Mouse (Mus musculus) CH12.LX (cell line): ENCODE results near the gene Tnfrsf9. TPM values are rescaled to one million over a fixed set of nuclear protein-coding genes. Genes with fewer than 3 reads are reported as not detected.

ENCODE experiments used
- DNase-seq: peaks from one replicate; pipeline ENCODE4 v3.0.0-alpha.2; 2013; ENCODE audit errors: extremely low read depth
- H3K27ac ChIP-seq: 2 replicates; pipeline ENCODE4 v1.5.1; 2012; ENCODE audit warnings: low read depth, mild to moderate bottlenecking, control low read depth, moderate library complexity; ENCODE audit not compliant: insufficient read depth
- H3K27me3 ChIP-seq: replicated peaks from 2 replicates; pipeline ENCODE3; 2012; ENCODE audit warnings: inconsistent platforms
- H3K36me3 ChIP-seq, 2 experiments: replicated peaks in 1 of 2; 2 replicates each; pipeline versions ENCODE3 to v1.6.1; 2012; ENCODE audit warnings: inconsistent platforms in 1 of 2, low read length in 1 of 2, mild to moderate bottlenecking in 1 of 2, mixed read lengths in 1 of 2, moderate library complexity in 1 of 2; ENCODE audit not compliant: control insufficient read depth in 1 of 2, insufficient read depth in 1 of 2
- H3K4me1 ChIP-seq, 2 experiments: 2 replicates each; pipeline ENCODE4 v1.6.1; 2012; ENCODE audit warnings: inconsistent platforms in 1 of 2, moderate library complexity in 1 of 2; ENCODE audit not compliant: insufficient read depth in 2 of 2, control insufficient read depth in 1 of 2
- H3K4me2 ChIP-seq: 2 replicates; pipeline ENCODE4 v1.6.1; 2012; ENCODE audit warnings: low read depth, mild to moderate bottlenecking, control low read depth; ENCODE audit not compliant: poor library complexity, insufficient read depth, severe bottlenecking
- H3K4me3 ChIP-seq, 3 experiments: fragments of 150-350 bp in 1 of 3; sonication (generic) in 1 of 3; replicated peaks in 1 of 3; 2 replicates each; pipeline versions ENCODE3 to v1.5.1; 2011 to 2012; ENCODE audit warnings: low read depth in 2 of 3, low read length in 2 of 3, mild to moderate bottlenecking in 2 of 3, moderate library complexity in 2 of 3, control low read depth in 1 of 3, improper control_type of control experiment in 1 of 3, inconsistent platforms in 1 of 3, mixed read lengths in 1 of 3; ENCODE audit not compliant: poor library complexity in 1 of 3
- H3K79me2 ChIP-seq: replicated peaks from 2 replicates; pipeline ENCODE4 v1.6.1; 2012; ENCODE audit warnings: mild to moderate bottlenecking, moderate library complexity; ENCODE audit not compliant: control insufficient read depth, poor library complexity, insufficient read depth, severe bottlenecking; ENCODE audit errors: extremely low read depth
- H3K9ac ChIP-seq: 2 replicates; pipeline ENCODE4 v1.6.1; 2012; ENCODE audit warnings: low read depth, mild to moderate bottlenecking, control low read depth, moderate library complexity; ENCODE audit not compliant: insufficient read depth
- H3K9me3 ChIP-seq: replicated peaks from 2 replicates; pipeline ENCODE3; 2012; ENCODE audit warnings: low read length, inconsistent platforms, mixed read lengths
- CHD1 ChIP-seq: IDR thresholded peaks from 2 replicates; pipeline ENCODE4 v1.6.1; 2012; ENCODE audit warnings: low read depth, low read length, improper control_type of control experiment, inconsistent platforms
- CHD2 ChIP-seq: IDR thresholded peaks from 2 replicates; pipeline ENCODE4 v1.6.1; 2011; ENCODE audit warnings: low read length, improper control_type of control experiment
- E2F4 ChIP-seq: IDR thresholded peaks from 2 replicates; pipeline ENCODE4 v1.6.1; 2011; ENCODE audit warnings: low read depth, low read length, improper control_type of control experiment; ENCODE audit not compliant: insufficient replicate concordance
- EP300 ChIP-seq: IDR thresholded peaks from 2 replicates; pipeline ENCODE4 v1.6.1; 2011; ENCODE audit warnings: low read length, improper control_type of control experiment
- ETS1 ChIP-seq: conservative IDR thresholded peaks from 2 replicates; pipeline ENCODE4 v1.6.1; 2012; ENCODE audit warnings: low read depth, mild to moderate bottlenecking, inconsistent platforms, low read length, improper control_type of control experiment, moderate library complexity
- GABPA ChIP-seq: IDR thresholded peaks from 2 replicates; pipeline ENCODE4 v1.6.1; 2012; ENCODE audit warnings: low read depth, low read length, improper control_type of control experiment, inconsistent platforms; ENCODE audit not compliant: insufficient replicate concordance
- HCFC1 ChIP-seq: IDR thresholded peaks from 2 replicates; pipeline ENCODE4 v1.6.1; 2012; ENCODE audit warnings: low read depth, mild to moderate bottlenecking, inconsistent platforms, low read length, improper control_type of control experiment
- MAFK ChIP-seq: IDR thresholded peaks from 2 replicates; pipeline ENCODE4 v1.6.1; 2011; ENCODE audit warnings: low read length, improper control_type of control experiment; ENCODE audit not compliant: insufficient replicate concordance
- MEF2A ChIP-seq: IDR thresholded peaks from 2 replicates; pipeline ENCODE4 v1.6.1; 2014; ENCODE audit warnings: low read depth, mild to moderate bottlenecking, inconsistent platforms, low read length, improper control_type of control experiment, borderline replicate concordance
- MXI1 ChIP-seq: IDR thresholded peaks from 2 replicates; pipeline ENCODE4 v1.6.1; 2011; ENCODE audit warnings: mild to moderate bottlenecking, low read depth, low read length, improper control_type of control experiment
- NRF1 ChIP-seq: IDR thresholded peaks from 2 replicates; pipeline ENCODE4 v1.6.1; 2014; ENCODE audit warnings: low read depth, mild to moderate bottlenecking, inconsistent platforms, low read length, improper control_type of control experiment, moderate library complexity
- POLR2AphosphoS2 ChIP-seq: IDR thresholded peaks from 2 replicates; pipeline ENCODE4 v1.6.1; 2011; ENCODE audit warnings: low read depth, low read length, improper control_type of control experiment
- RCOR1 ChIP-seq: conservative IDR thresholded peaks from 2 replicates; pipeline ENCODE4 v1.6.1; 2012; ENCODE audit warnings: low read depth, mild to moderate bottlenecking, inconsistent platforms, low read length, improper control_type of control experiment
- SIN3A ChIP-seq: IDR thresholded peaks from 2 replicates; pipeline ENCODE4 v1.6.1; 2012; ENCODE audit warnings: low read length, improper control_type of control experiment, inconsistent platforms
- TBP ChIP-seq: conservative IDR thresholded peaks from 2 replicates; pipeline ENCODE4 v1.6.1; 2011; ENCODE audit warnings: low read depth, low read length, improper control_type of control experiment
- TCF12 ChIP-seq: IDR thresholded peaks from 2 replicates; pipeline ENCODE4 v1.6.1; 2014; ENCODE audit warnings: low read depth, mild to moderate bottlenecking, inconsistent platforms, low read length, improper control_type of control experiment
- UBTF ChIP-seq: IDR thresholded peaks from 2 replicates; pipeline ENCODE4 v1.6.1; 2012; ENCODE audit warnings: low read depth, mild to moderate bottlenecking, inconsistent platforms, low read length, improper control_type of control experiment, moderate library complexity
- USF1 ChIP-seq: IDR thresholded peaks from 2 replicates; pipeline ENCODE4 v1.6.1; 2014; ENCODE audit warnings: low read depth, mild to moderate bottlenecking, inconsistent platforms, low read length, improper control_type of control experiment
- USF2 ChIP-seq: conservative IDR thresholded peaks from 2 replicates; pipeline ENCODE4 v1.6.1; 2011; ENCODE audit warnings: low read depth, low read length, improper control_type of control experiment
- ZKSCAN1 ChIP-seq: IDR thresholded peaks from 2 replicates; pipeline ENCODE4 v1.6.1; 2012; ENCODE audit warnings: low read depth, inconsistent platforms, low read length, improper control_type of control experiment, borderline replicate concordance
- ZMIZ1 ChIP-seq: IDR thresholded peaks from 2 replicates; pipeline ENCODE4 v1.6.1; 2012; ENCODE audit warnings: low read depth, mild to moderate bottlenecking, inconsistent platforms, low read length, improper control_type of control experiment
- ZNF384 ChIP-seq: IDR thresholded peaks from 2 replicates; pipeline ENCODE4 v1.6.1; 2012; ENCODE audit warnings: low read depth, low read length, improper control_type of control experiment, inconsistent platforms
- dilution Hi-C: fragments of 300-500 bp; cut with MboI; formaldehyde crosslinking; loops from 2 replicates; pipeline ENCODE4 v1.14.3; 2020; ENCODE audit warnings: low sequenced_read_pairs; ENCODE audit not compliant: extremely low pct_unique_long_range_greater_than_20kb, extremely low pct_ligation_motif_present
- in situ Hi-C: fragments of 300-500 bp; cut with MboI; formaldehyde crosslinking; loops from 3 replicates; pipeline ENCODE4 v1.14.3; 2019; ENCODE audit warnings: low sequenced_read_pairs, low pct_ligation_motif_present, low pct_unique_long_range_greater_than_20kb, mixed read lengths
- polyA plus RNA-seq: library from polyadenylated mRNA; unstranded; fragments of >175 nt; gene quantifications from 2 replicates; pipeline ENCODE4 v1.2.1, GENCODE M21; 2012; ENCODE audit warnings: low read depth; ENCODE audit not compliant: insufficient read length
- total RNA-seq, 2 experiments: library from RNA; depleted of rRNA; stranded (reverse); fragments of 300-350 nt in 1 of 2; fragments of >200 nt in 1 of 2; gene quantifications; 2 replicates each; pipeline ENCODE4 v1.2.3; 2012 to 2014

Gene Tnfrsf9
- total and polyA plus RNA-seq, 3 experiments: 2.2 to 3.1 (median 2.9) TPM

GRCm38 (mm10) chr4:150915181-150915906 lies 982 bp downstream of the Tnfrsf9 start (continued):
- peak; percentile 42 for TF ChIP-seq ETS1
- TF ChIP-seq E2F4: no peak
- no peak for TF ChIP-seq USF2
- peak; percentile 89 for TF ChIP-seq MAFK
- TF ChIP-seq NRF1: no peak
- no peak for TF ChIP-seq POLR2AphosphoS2
- TF ChIP-seq CHD2: 0 out of 2 replicates have a peak, but pooled peaks have one; percentile 36
- no peak for TF ChIP-seq USF1
- no peak for TF ChIP-seq UBTF

- no peak for DNase-seq
- peaks cover 13 to 25% of the 10 kb centered on the region in 2 experiments for H3K4me1 ChIP-seq
- in situ Hi-C loops: no loop called here
- H3K9me3 ChIP-seq: peaks cover 3% of the 10 kb centered on the region
- dilution Hi-C loops: no loop called here
- peaks cover 2% of the 10 kb centered on the region for H3K27me3 ChIP-seq
- H3K9ac ChIP-seq: no peak overlapping the region
- no peaks in the 10 kb centered on the region for H3K79me2 ChIP-seq
- H3K4me2 ChIP-seq: no peak overlapping the region
- TF ChIP-seq MEF2A (no peak), EP300 (no peak), ZMIZ1 (no peak), ZKSCAN1 (no peak), TBP (no peak), SIN3A (no peak), RCOR1 (no peak), MAFK (no peak), HCFC1 (no peak), TCF12 (no peak), ZNF384 (no peak), MXI1 (no peak), CHD1 (no peak), USF1 (no peak), GABPA (no peak)
- TF ChIP-seq, all 38 proteins: peak for 0
- Histone ChIP-seq H3K36me3 (peaks cover 0 to 3% of the 10 kb centered on the region in 2 experiments), H3K27ac (no peak overlapping the region), H3K4me3 (no peak overlapping the region)
These were observed 3.1 kb downstream of the Tnfrsf9 start for GRCm38 (mm10) chr4:150917336-150918027.
